Mouse (Mus musculus) WW6 (cell line): Measurements from ENCODE around the gene Angptl1.

ENCODE experiments used
- DNase-seq: peaks from one replicate; pipeline ENCODE4 v3.0.0-alpha.2; 2013; ENCODE audit warnings: low read depth, low spot score

Gene Angptl1

DNA sequence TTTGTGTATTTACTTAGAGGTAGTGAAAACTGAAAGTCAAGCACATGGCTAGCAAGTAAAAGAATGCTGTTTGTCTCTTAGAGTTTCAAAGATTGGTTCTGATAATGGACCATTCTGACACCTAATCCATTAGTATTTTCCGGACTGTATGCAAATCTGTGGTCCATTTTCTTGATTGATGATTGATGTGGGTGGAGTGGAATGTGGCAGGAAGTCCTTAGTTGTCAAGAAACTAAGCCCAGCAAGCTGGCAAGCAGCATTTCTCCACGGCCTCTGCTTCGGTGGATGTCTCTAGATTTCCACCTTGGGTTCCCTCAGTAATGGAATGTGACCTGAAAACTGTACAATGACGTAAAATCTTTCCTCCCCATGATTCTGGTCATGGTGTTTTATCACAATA lies 32.3 kb downstream of the Angptl1 start:
- no peak for DNase-seq

- no peak for DNase-seq
Measured at GRCm38 (mm10) chr1:156884782-156885181, 46.4 kb downstream of the Angptl1 start.

DNA sequence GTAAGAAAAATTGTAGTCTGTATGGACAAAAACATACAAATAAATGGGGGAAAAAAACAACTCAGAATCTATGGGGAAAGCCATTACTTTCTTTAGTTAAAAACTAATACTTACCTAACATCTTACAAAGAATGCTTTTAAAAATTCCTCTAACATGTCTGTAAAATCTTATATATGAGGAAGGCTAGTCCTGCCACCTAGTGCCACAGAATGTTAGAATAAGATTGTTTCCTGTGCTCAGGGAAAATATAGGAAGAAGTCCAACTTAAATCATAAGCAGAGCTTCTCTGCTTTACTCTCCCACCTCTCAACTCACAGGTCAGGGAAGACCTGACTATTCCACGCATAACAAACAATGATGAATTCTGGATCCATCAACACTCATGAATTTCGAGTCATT lies 47.5 kb downstream of the Angptl1 start:
- no peak for DNase-seq

DNA sequence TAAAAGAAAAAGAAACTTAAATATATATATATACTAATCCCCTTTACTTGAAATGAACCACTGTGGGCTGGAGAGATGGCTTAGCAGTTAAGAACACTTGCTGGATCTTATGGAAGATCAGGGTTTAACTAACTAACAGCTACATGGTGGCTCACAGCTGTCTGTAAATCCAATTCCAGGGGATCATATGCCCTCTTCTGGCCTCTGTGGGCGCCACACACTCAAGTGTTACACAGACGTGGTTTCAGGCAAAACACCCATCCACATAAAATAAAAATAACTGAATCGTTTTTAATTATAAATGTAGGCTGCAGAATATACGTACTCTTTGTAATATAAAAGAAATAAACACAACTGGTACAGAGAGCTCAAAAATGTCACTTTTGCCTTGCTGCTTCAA lies 50.5 kb downstream of the Angptl1 start:
- DNase-seq: no peak

GRCm38 (mm10) chr1:156891561-156891960 lies 53.2 kb downstream of the Angptl1 start:
- peak; percentile 7 for DNase-seq

DNA sequence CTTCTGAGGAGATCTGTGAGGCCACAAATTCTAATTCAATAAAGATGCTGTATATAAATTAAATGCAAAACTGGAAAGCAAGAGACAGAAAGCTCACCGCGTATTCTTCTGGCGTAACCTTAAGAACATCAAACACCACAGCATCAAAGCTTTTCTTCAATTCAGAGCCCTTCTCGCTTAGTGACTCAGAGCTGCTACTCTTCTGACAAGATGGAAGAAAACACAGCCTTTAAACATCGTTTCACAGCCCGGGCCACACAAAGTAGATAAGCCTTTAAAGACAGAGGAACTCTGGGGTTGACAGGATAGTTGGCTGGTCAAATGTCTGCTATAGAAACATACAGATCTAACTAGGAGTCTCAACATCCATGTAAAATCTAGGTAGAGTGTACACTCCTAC lies 63.3 kb downstream of the Angptl1 start:
- no peak for DNase-seq

DNA sequence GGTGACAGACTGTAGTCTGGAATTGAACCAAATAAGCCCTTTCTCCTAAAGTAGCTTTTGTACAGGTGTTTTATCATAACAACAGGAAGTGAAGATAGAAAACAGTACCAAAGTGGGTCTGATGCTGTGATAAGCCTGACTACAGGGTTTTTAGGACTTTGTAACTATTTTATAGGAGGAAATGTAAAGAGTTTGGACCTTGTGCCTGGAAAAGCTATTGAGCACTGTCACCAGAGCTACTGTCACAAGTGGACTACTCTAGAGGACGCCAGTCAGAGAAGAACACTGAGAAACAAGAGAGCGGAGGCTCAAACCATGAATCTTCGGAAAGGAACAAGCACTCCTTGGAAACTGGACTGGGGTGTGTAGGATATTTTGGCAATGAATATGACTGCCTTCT lies 65.5 kb downstream of the Angptl1 start:
- no peak for DNase-seq

GRCm38 (mm10) chr1:156905660-156906059 lies 67.3 kb downstream of the Angptl1 start:
- no peak for DNase-seq

DNA sequence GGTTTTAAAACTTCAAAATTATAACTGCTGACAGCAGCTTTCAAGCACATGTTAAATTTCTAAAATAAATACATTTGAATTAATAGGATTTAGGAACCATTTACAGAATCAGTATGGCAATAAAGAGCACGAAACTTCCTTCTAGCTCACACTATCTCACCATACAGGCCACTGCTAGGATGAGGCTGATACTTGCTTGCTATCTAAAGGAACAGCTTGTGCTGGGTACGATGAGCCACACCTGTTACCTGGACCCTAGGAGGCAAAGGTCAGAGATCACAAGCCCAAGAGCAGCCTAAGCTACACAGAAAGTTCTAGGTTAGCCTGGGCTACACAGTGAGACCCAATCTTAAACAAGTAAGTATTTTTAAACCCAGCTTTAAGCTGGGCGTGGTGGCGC lies 70.9 kb downstream of the Angptl1 start:
- DNase-seq: no peak

- DNase-seq: no peak
Measured at GRCm38 (mm10) chr1:156909866-156910265, 71.5 kb downstream of the Angptl1 start.
